Mouse (Mus musculus) mesoderm, embryonic 11.5 days (tissue): ENCODE results near the gene Dmc1.

ENCODE experiments used
- DNase-seq: peaks from one replicate; pipeline ENCODE4 v3.0.0-alpha.2; 2012; ENCODE audit warnings: low read depth, low spot score

Gene Dmc1

GRCm38 (mm10) chr15:79562417-79562816, 42.5 kb downstream of the Dmc1 start:
- no peak for DNase-seq

GRCm38 (mm10) chr15:79559649-79560048, 45.3 kb downstream of the Dmc1 start:
- no peak for DNase-seq

- no peak for DNase-seq
Observed at GRCm38 (mm10) chr15:79552566-79552965, 52.3 kb downstream of the Dmc1 start.

- no peak for DNase-seq
Observed at GRCm38 (mm10) chr15:79548226-79548625, 56.7 kb downstream of the Dmc1 start.

GRCm38 (mm10) chr15:79547289-79547820, 57.6 kb downstream of the Dmc1 start:
- DNase-seq, result no peak

GRCm38 (mm10) chr15:79546410-79547288, 58.3 kb downstream of the Dmc1 start, which contains the start of gene Ddx17:
Gene Ddx17, minus strand, starts transcription at chr15:79546741.
- peak; percentile 99 for DNase-seq

- DNase-seq, result peak; percentile 33
Observed at GRCm38 (mm10) chr15:79545921-79546399, 58.9 kb downstream of the Dmc1 start.

- no peak for DNase-seq
Observed at GRCm38 (mm10) chr15:79545496-79545895, 59.4 kb downstream of the Dmc1 start.

- no peak for DNase-seq
Observed at GRCm38 (mm10) chr15:79543968-79544367, 60.9 kb downstream of the Dmc1 start.

- no peak for DNase-seq
Observed at GRCm38 (mm10) chr15:79533796-79534195, 71.1 kb downstream of the Dmc1 start.

GRCm38 (mm10) chr15:79529935-79530334, 75.0 kb downstream of the Dmc1 start:
- no peak for DNase-seq

- no peak for DNase-seq
Observed at GRCm38 (mm10) chr15:79527991-79528639, 76.8 kb downstream of the Dmc1 start.

GRCm38 (mm10) chr15:79527192-79527591, 77.7 kb downstream of the Dmc1 start:
- no peak for DNase-seq

- DNase-seq, result no peak
Observed at GRCm38 (mm10) chr15:79525979-79526768, 78.7 kb downstream of the Dmc1 start.

GRCm38 (mm10) chr15:79525564-79525963, 79.3 kb downstream of the Dmc1 start:
- no peak for DNase-seq

- no peak for DNase-seq
Observed at GRCm38 (mm10) chr15:79519400-79520220, 85.3 kb downstream of the Dmc1 start.

GRCm38 (mm10) chr15:79518571-79518970, 86.3 kb downstream of the Dmc1 start:
- no peak for DNase-seq

- DNase-seq, result no peak
Observed at GRCm38 (mm10) chr15:79517710-79518109, 87.2 kb downstream of the Dmc1 start.

- peak; percentile 62 for DNase-seq
Observed at GRCm38 (mm10) chr15:79516171-79517096, 88.5 kb downstream of the Dmc1 start, which contains the start of gene Kdelr3. Gene Kdelr3, plus strand, starts transcription at chr15:79516411.
